Mouse (Mus musculus) brain, embryonic 14.5 days (tissue): ENCODE measurements around the gene Thap3.

Source experiments
- CTCF ChIP-seq: fragments of 200-500 bp; IDR thresholded peaks from 2 replicates; pipeline ENCODE4 v1.5.1; 2012; ENCODE audit warnings: inconsistent platforms, mild to moderate bottlenecking, moderate library complexity, borderline replicate concordance; ENCODE audit not compliant: insufficient read depth, insufficient read length; ENCODE audit errors: extremely low read depth
- POLR2A ChIP-seq: fragments of 200-500 bp; IDR thresholded peaks from 2 replicates; pipeline ENCODE4 v1.6.1; 2012; ENCODE audit warnings: mild to moderate bottlenecking, inconsistent platforms, borderline replicate concordance; ENCODE audit not compliant: poor library complexity, insufficient read depth, insufficient read length, severe bottlenecking; ENCODE audit errors: extremely low read depth

GRCm38 (mm10) chr4:152007481-152008147 lies 18.8 kb upstream of the Thap3 start:
- TF ChIP-seq CTCF, result no peak
- no peak for TF ChIP-seq POLR2A
